Mouse (Mus musculus) lung, postnatal 0 days (tissue): ENCODE data around the gene Slc4a3.

Source experiments
- CTCF ChIP-seq: IDR thresholded peaks from 2 replicates; pipeline ENCODE4 v1.5.1; 2016; ENCODE audit warnings: antibody characterized with exemption, mild to moderate bottlenecking
- EP300 ChIP-seq: IDR thresholded peaks from 2 replicates; pipeline ENCODE4 v1.6.1; 2016; ENCODE audit warnings: antibody characterized with exemption, mild to moderate bottlenecking, control low read depth

DNA sequence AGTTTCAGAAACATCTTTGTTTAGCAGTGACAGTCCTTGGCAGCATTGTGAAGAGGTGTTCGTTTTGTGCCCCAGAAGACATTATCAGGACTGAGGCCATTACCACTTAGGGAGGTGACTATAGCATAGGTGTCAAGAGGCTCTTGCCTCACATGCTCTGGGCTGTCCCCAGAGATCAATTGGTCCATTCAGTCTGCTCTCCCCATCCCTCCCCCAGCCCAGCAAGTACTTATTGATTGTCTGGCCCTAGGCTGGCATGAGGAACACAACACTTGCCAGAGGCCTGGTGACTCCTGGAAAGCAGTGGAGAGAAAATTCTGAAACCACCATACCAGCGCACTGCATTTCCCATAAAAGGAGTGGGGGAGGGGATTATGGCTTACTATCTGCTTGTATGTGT is 8.5 kb upstream of the Slc4a3 start:
- TF ChIP-seq EP300, result no peak
- TF ChIP-seq CTCF, result no peak
